Mouse (Mus musculus): ENCODE results near the gene Sell.

DNA sequence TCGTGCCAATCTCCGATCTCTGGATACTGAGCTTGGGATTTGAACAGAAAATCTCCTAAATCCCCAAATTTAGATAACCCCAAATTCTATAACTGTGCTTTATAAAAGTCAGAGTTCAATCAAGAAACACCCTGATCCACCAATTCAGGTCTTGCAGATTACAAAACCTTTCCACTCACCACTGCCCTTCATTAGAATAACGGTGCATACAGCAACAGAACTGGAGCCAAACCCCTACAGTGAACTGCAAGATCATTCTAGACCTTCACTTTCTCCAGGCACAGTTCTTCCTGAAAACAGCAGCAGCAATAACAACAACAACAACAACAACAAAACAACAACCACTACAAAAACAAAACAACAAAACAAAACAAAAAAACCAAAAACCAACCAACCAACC is 25.0 kb downstream of the Sell start:
- TF ChIP-seq GATA1 (IDR thresholded peaks at IDR 0.05; ENCODE audit: low read length), result no peak
- no peak for TF ChIP-seq TAL1 (IDR thresholded peaks at IDR 0.05; ENCODE audit: low read length)
